Comparison of ENCODE assay signal across 9 mouse cellular contexts in the genomic region with DNA sequence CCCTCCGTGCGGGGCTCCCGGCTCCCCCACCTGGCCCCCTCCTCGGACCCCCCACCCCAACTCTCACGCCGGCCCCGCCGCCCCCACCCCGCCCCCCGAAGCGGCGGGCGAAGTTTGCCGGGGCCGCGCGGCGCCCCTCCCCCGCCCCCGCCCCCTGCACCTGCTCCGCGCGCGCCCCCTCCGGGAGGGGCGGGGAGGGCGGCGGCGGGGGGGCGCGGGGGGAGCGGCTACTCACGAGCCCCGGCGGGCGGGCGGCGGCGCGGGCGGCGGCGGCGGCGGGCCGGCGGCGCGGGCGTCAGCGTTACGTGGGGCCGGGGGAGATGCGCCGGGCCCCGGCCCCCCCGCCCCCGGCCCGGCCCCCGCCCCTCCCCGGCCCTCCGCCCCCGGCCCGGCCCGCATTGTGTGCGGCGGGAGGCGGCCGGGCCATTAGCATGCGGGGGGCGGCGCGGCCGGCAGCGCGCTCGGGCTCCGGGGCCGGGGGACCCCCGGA. TPM values are rescaled to one million over a fixed set of nuclear protein-coding genes. Genes with fewer than 3 reads are reported as not detected.
DNase-seq lines count a peak whose midpoint lies in the region; ATAC-seq and TF ChIP-seq lines count a peak whose summit lies in the region.
"Had no signal": no experiment of that assay in that cellular context is flagged by ENCODE, and none has a peak within 500 bp of the region (broad histone marks: within the 10 kb centered on the region; RNA-seq: fewer than 3 reads in every experiment).

No protein-coding gene starts in this region.

- no peaks in the 10 kb centered on the region for H3K9me3 ChIP-seq in embryonic facial prominence, embryonic 10.5 days
- no peaks in the 10 kb centered on the region for H3K9me3 ChIP-seq in hindbrain, embryonic 13.5 days
- no peaks in the 10 kb centered on the region for H3K9me3 ChIP-seq in midbrain, embryonic 14.5 days (ENCODE audit: control insufficient read depth, low read length)

- ATAC-seq in hindbrain, embryonic 13.5 days (ENCODE audit: low FRiP score), result peak; percentile 0; the same call in 1 of the 2 replicates
- ATAC-seq in midbrain, embryonic 14.5 days (ENCODE audit: low FRiP score, low TSS enrichment), result peak; percentile 44

- H3K27me3 ChIP-seq in kidney, adult 2 months (replicated peaks; ENCODE audit: control insufficient read depth, insufficient read depth, low read length), result no peaks in the 10 kb centered on the region
- H3K27me3 ChIP-seq in embryonic facial prominence, embryonic 10.5 days (replicated peaks; ENCODE audit: low read depth, poor library complexity, severe bottlenecking), result no peaks in the 10 kb centered on the region
- H3K27me3 ChIP-seq in hindbrain, embryonic 13.5 days, result no peaks in the 10 kb centered on the region
- no peaks in the 10 kb centered on the region for H3K27me3 ChIP-seq in midbrain, embryonic 14.5 days (ENCODE audit: control insufficient read depth, insufficient read depth, low read length)

- peak overlapping the region; percentile 73 for H3K4me2 ChIP-seq in hindbrain, embryonic 13.5 days
- H3K4me2 ChIP-seq in midbrain, embryonic 14.5 days (ENCODE audit: low read length), result peak overlapping the region; percentile 69

- TF ChIP-seq CTCF in kidney, adult 2 months (conservative IDR thresholded peaks at IDR 0.05; ENCODE audit: insufficient read depth, insufficient read length, low read depth, low read length), result no peak

- WGBS in kidney, adult 2 months, result 8% methylated on average over 50 of the region's 80 CpGs
- 3% methylated on average over 38 of the region's 80 CpGs for WGBS in embryonic facial prominence, embryonic 10.5 days
- 0% methylated on average over 1 of the region's 80 CpGs for WGBS in hindbrain, embryonic 13.5 days
- WGBS in midbrain, embryonic 14.5 days, result 3% methylated on average over 9 of the region's 80 CpGs

- peak overlapping the region; percentile 84 for H3K4me3 ChIP-seq in kidney, adult 2 months (ENCODE audit: insufficient read depth, low read depth, low read length)
- H3K4me3 ChIP-seq in embryonic facial prominence, embryonic 10.5 days, result peak overlapping the region; percentile 80
- H3K4me3 ChIP-seq in hindbrain, embryonic 13.5 days, result peak overlapping the region; percentile 62
- H3K4me3 ChIP-seq in midbrain, embryonic 14.5 days (replicated peaks; ENCODE audit: low read depth, low read length), result peak overlapping the region; percentile 68

- TF ChIP-seq POLR2A in kidney, adult 2 months (IDR thresholded peaks at IDR 0.05; ENCODE audit: low read depth, low read length), result no peak

- H3K4me1 ChIP-seq in kidney, adult 2 months (ENCODE audit: control insufficient read depth, insufficient read depth, low read length), result peaks cover 38% of the 10 kb centered on the region
- H3K4me1 ChIP-seq in embryonic facial prominence, embryonic 10.5 days, result peaks cover 87% of the 10 kb centered on the region
- peaks cover 79% of the 10 kb centered on the region for H3K4me1 ChIP-seq in hindbrain, embryonic 13.5 days (replicated peaks)
- peaks cover 65% of the 10 kb centered on the region for H3K4me1 ChIP-seq in midbrain, embryonic 14.5 days (ENCODE audit: control insufficient read depth, insufficient read depth, low read length)

- no peak for DNase-seq in kidney, adult 2 months
- DNase-seq in kidney, postnatal 14 days, result no peak
- no peak for DNase-seq in embryonic facial prominence, embryonic 10.5 days (ENCODE audit: low spot score)
- DNase-seq in midbrain, embryonic 14.5 days, result no peak
- DNase-seq in urinary bladder, postnatal 36 days (ENCODE audit: low spot score in 2 of 2), result no peak
- DNase-seq in urinary bladder, postnatal 14 days (ENCODE audit: low spot score), result no peak
- DNase-seq in gastrocnemius, adult 8-10 months (ENCODE audit: low spot score in 2 of 2), result no peak

- H3K27ac ChIP-seq in kidney, adult 2 months (ENCODE audit: insufficient read depth, low read depth, low read length), result no peak overlapping the region
- H3K27ac ChIP-seq in embryonic facial prominence, embryonic 10.5 days (replicated peaks), result peak overlapping the region; percentile 99
- peak overlapping the region; percentile 98 for H3K27ac ChIP-seq in hindbrain, embryonic 13.5 days
- H3K27ac ChIP-seq in midbrain, embryonic 14.5 days (replicated peaks; ENCODE audit: low read depth, low read length), result peak overlapping the region; percentile 99

- H3K9ac ChIP-seq in hindbrain, embryonic 13.5 days, result peak overlapping the region; percentile 88
- peak overlapping the region; percentile 94 for H3K9ac ChIP-seq in midbrain, embryonic 14.5 days (replicated peaks; ENCODE audit: low read length)

- no peaks in the 10 kb centered on the region for H3K36me3 ChIP-seq in kidney, adult 2 months (ENCODE audit: control insufficient read depth, insufficient read depth, low read length)
- H3K36me3 ChIP-seq in embryonic facial prominence, embryonic 10.5 days (replicated peaks), result peaks cover 11% of the 10 kb centered on the region
- H3K36me3 ChIP-seq in hindbrain, embryonic 13.5 days, result peaks cover 4% of the 10 kb centered on the region
- H3K36me3 ChIP-seq in midbrain, embryonic 14.5 days (ENCODE audit: control insufficient read depth, insufficient read depth, low read length), result peaks cover 5% of the 10 kb centered on the region; the same call in 1 of the 2 replicates

RNA-seq across cellular contexts. Expression of a gene that starts 1.1 kb away (rescaled TPM):
- 2.4 and 2.5 TPM in 2 replicates for polyA plus RNA-seq in kidney, adult 2 months (2012; rRNA removed)
- polyA plus RNA-seq in embryonic facial prominence, embryonic 10.5 days (2016; fragmentation: Nextera tagmentation; extraction: Ambion mirVana), result 0.65 and 0.72 TPM in 2 replicates
- 0.79 and 0.84 TPM in 2 replicates for polyA plus RNA-seq in hindbrain, embryonic 13.5 days (2015; fragmentation: Nextera tagmentation; extraction: Ambion mirVana)
- 0.37 and 0.39 TPM in 2 replicates for polyA plus RNA-seq in midbrain, embryonic 14.5 days (2014; fragmentation: Nextera tagmentation; extraction: Ambion mirVana)
- total RNA-seq in gastrocnemius, adult 8-10 months (2022), result 1 to 10 TPM in 3 of 4 experiments, under 1 TPM in 1; 0.60 to 1.4 (median 1.2) TPM
- total RNA-seq: hematopoietic stem cell, adult 5-6 weeks had no signal

RNA-seq across cellular contexts. Expression of a gene that starts 6.2 kb away (rescaled TPM):
- 43.2 and 61.8 TPM in 2 replicates for polyA plus RNA-seq in kidney, adult 2 months (2012; rRNA removed)
- polyA plus RNA-seq in embryonic facial prominence, embryonic 10.5 days (2016; fragmentation: Nextera tagmentation; extraction: Ambion mirVana), result 57.5 and 63.2 TPM in 2 replicates
- 30.5 and 33.1 TPM in 2 replicates for polyA plus RNA-seq in hindbrain, embryonic 13.5 days (2015; fragmentation: Nextera tagmentation; extraction: Ambion mirVana)
- polyA plus RNA-seq in midbrain, embryonic 14.5 days (2014; fragmentation: Nextera tagmentation; extraction: Ambion mirVana), result 41.6 and 46.9 TPM in 2 replicates
- 10 to 100 TPM in 3 of 4 experiments, 1 to 10 TPM in 1; 9.9 to 14.0 (median 13.0) TPM for total RNA-seq in gastrocnemius, adult 8-10 months (2022)

RNA-seq across cellular contexts. Expression of a gene that starts 27.9 kb away (rescaled TPM):
- polyA plus RNA-seq in kidney, adult 2 months (2012; rRNA removed), result not detected in 2 replicates
- polyA plus RNA-seq in embryonic facial prominence, embryonic 10.5 days (2016; fragmentation: Nextera tagmentation; extraction: Ambion mirVana), result not detected in 2 replicates
- not detected in 2 replicates for polyA plus RNA-seq in hindbrain, embryonic 13.5 days (2015; fragmentation: Nextera tagmentation; extraction: Ambion mirVana)
- polyA plus RNA-seq in midbrain, embryonic 14.5 days (2014; fragmentation: Nextera tagmentation; extraction: Ambion mirVana), result not detected in 2 replicates
- not detected for total RNA-seq in gastrocnemius, adult 8-10 months (2022)
- total RNA-seq: hematopoietic stem cell, adult 5-6 weeks had no signal

RNA-seq across cellular contexts. Expression of a gene that starts 29.8 kb away (rescaled TPM):
- 36.1 and 37.4 TPM in 2 replicates for polyA plus RNA-seq in kidney, adult 2 months (2012; rRNA removed)
- 151 and 163 TPM in 2 replicates for polyA plus RNA-seq in embryonic facial prominence, embryonic 10.5 days (2016; fragmentation: Nextera tagmentation; extraction: Ambion mirVana)
- 76.8 and 83.1 TPM in 2 replicates for polyA plus RNA-seq in hindbrain, embryonic 13.5 days (2015; fragmentation: Nextera tagmentation; extraction: Ambion mirVana)
- polyA plus RNA-seq in midbrain, embryonic 14.5 days (2014; fragmentation: Nextera tagmentation; extraction: Ambion mirVana), result 72.8 and 75.8 TPM in 2 replicates
- total RNA-seq in gastrocnemius, adult 8-10 months (2022), result 1 to 10 TPM; 5.7 to 9.4 (median 6.2) TPM
